Mouse (Mus musculus) ES-E14 (cell line): ENCODE results near the gene H13.

Source experiments
- CHD2 ChIP-seq: IDR thresholded peaks from 2 replicates; pipeline ENCODE4 v1.6.1; 2014; ENCODE audit warnings: mild to moderate bottlenecking, low read depth, low read length, inconsistent platforms
- HCFC1 ChIP-seq: IDR thresholded peaks from 2 replicates; pipeline ENCODE4 v1.6.1; 2012; ENCODE audit warnings: low read length, inconsistent platforms, borderline replicate concordance; ENCODE audit not compliant: insufficient read depth

DNA sequence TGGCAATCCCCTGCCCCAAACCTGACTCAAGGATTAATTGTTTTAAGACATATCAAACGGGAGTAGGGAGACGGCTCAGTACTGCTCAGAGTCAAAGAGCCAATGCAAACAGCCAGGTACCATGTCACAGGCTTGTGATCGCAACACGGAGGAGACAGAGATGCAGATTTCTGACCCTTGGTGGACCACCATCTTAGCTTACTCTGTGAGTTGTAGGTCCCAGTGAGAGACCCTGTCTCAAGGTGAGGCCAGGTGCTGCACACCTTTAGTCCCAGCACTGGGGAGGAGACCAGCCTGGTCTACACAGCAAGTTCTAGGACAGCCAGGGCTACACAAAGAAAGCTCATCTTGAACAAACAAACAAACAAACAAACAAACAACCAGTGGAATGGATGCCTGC is 31.9 kb upstream of the H13 start:
- TF ChIP-seq CHD2 (no peak), HCFC1 (no peak)
